Mouse (Mus musculus) forebrain, embryonic 11.5 days (tissue): ENCODE measurements at regions not wholly inside any gene's neighbourhood (a gene's known extent, or its start where the extent isn't known, plus 50 kb on each side); places are given as distances from the start of the nearest gene placed in this dataset.
"Not testable (repeated sequence)": the region's sequence is repeated elsewhere in the genome, so short reads cannot be mapped to it uniquely, and the experiment has no call there.

Experiments used
- ATAC-seq: fragments of 200-750 bp; cut with Nextera tagmentation; replicated peaks from 2 replicates; pipeline ENCODE4 v1.8.0; 2017; ENCODE audit warnings: moderate TSS enrichment; ENCODE audit not compliant: low FRiP score
- DNase-seq: peaks from one replicate; pipeline ENCODE4 v3.0.0-alpha.2; 2017; ENCODE audit warnings: low spot score
- H3K27ac ChIP-seq: fragments of 300-500 bp; sonication (generic); 2 replicates; pipeline ENCODE4 v1.5.1; 2014; ENCODE audit warnings: low read depth, low read length
- H3K27me3 ChIP-seq: fragments of 300-500 bp; sonication (generic); 2 replicates; pipeline ENCODE4 v1.6.1; 2014; ENCODE audit warnings: mild to moderate bottlenecking, low read length, mixed read lengths; ENCODE audit not compliant: control insufficient read depth, insufficient read depth
- H3K36me3 ChIP-seq: fragments of 300-500 bp; sonication (generic); 2 replicates; pipeline ENCODE4 v1.6.1; 2014; ENCODE audit warnings: mild to moderate bottlenecking, low read length, moderate library complexity, mixed read lengths; ENCODE audit not compliant: control insufficient read depth, insufficient read depth
- H3K4me1 ChIP-seq: fragments of 300-500 bp; sonication (generic); replicated peaks from 2 replicates; pipeline ENCODE4 v1.6.1; 2014; ENCODE audit warnings: low read length, mixed read lengths; ENCODE audit not compliant: control insufficient read depth, insufficient read depth
- H3K4me2 ChIP-seq: fragments of 300-500 bp; sonication (generic); 2 replicates; pipeline ENCODE4 v1.6.1; 2014; ENCODE audit warnings: low read depth, mild to moderate bottlenecking, low read length, moderate library complexity, mixed read lengths; ENCODE audit not compliant: severe bottlenecking
- H3K4me3 ChIP-seq: fragments of 300-500 bp; sonication (generic); 2 replicates; pipeline ENCODE4 v1.5.1; 2014; ENCODE audit warnings: low read depth, low read length
- H3K9ac ChIP-seq: fragments of 300-500 bp; sonication (generic); 2 replicates; pipeline ENCODE4 v1.6.1; 2014; ENCODE audit warnings: low read length
- H3K9me3 ChIP-seq: fragments of 300-500 bp; sonication (generic); 2 replicates; pipeline ENCODE4 v1.6.1; 2016; ENCODE audit warnings: low read length, mixed read lengths; ENCODE audit not compliant: control insufficient read depth
- WGBS: fragments of 180-500 bp; shearing (Covaris S2); extraction: QIAGEN DNeasy Blood & Tissue Kit; methylation state at CpG from one replicate; pipeline ENCODE4 v1.1.7; 2014; 5-methylcytosine and 5-hydroxymethylcytosine counted together

DNA sequence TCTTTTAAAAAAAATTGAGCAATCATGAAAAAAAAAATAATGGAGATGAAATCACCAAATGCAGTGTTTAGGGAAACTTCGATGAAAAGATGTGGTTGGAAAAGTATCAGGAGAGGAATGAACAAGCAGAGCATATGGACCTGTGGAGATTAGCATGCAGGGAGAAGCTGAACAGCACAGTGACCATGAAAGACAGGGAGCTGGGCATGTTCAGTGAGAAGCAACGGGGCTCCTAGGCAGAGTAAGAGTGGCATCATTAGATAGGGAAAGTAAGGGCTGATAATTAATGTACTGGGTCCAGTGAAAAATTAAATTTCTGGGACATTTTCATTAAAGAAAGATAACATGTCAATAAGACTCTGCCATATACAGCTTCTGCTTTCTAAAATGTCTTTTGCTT lies 1592.5 kb downstream of the Efna5 start:
- DNase-seq: peak; percentile 18
- WGBS: 77% methylated on average over 2 of the region's 2 CpGs
- H3K4me1 ChIP-seq: no peaks in the 10 kb centered on the region
- H3K9ac ChIP-seq: no peak overlapping the region
- H3K4me3 ChIP-seq: no peak overlapping the region
- no peaks in the 10 kb centered on the region for H3K9me3 ChIP-seq
- ATAC-seq: no peak
- H3K4me2 ChIP-seq: no peak overlapping the region
- no peaks in the 10 kb centered on the region for H3K36me3 ChIP-seq
- no peaks in the 10 kb centered on the region for H3K27me3 ChIP-seq
- H3K27ac ChIP-seq: no peak overlapping the region

DNA sequence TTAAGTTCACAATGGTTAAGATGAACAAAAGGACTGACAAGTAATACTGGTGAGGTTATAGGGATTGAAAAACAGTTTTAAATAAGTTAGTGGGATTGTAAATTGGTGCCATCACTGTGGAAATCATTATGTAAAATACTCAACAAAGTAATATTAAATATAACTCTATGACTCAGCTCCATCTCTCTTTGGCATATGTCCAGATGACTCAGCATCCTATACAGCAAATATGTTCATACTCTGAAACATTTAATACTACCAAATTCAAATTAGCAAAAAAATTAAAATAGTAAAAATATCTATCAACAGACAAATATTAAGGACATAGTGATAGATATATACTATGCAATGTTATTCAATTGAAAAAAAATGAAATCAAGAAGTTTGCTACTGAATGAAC lies 1607.5 kb downstream of the Efna5 start:
- ATAC-seq: no peak
- no peaks in the 10 kb centered on the region for H3K36me3 ChIP-seq

DNA sequence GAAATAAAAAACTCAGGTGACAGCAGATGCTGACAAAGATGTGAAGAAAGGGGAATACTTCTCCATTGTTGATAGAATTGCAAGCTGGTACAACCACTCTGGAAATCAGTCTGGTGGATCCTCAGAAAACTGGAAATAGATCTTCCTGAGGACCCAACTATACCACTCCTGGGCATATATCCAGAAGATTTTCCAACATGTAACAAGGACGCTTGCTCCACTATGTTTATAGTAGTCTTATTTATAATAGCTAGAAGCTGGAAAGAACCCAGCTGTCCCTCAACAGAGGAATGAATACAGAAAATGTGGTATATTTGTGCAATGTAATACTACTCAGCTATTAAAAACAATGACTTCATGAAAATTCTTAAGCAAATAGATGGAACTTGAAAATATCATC lies 1624.6 kb downstream of the Efna5 start:
- H3K4me2 ChIP-seq, H3K4me1 ChIP-seq, H3K9ac ChIP-seq, H3K4me3 ChIP-seq, ATAC-seq, H3K27me3 ChIP-seq, H3K9me3 ChIP-seq, H3K27ac ChIP-seq, H3K36me3 ChIP-seq, DNase-seq: not testable (repeated sequence)
- WGBS: 74% methylated on average over 1 of the region's 1 CpGs

More for the DNA sequence above, 1607.5 kb downstream of the Efna5 start:
- no peaks in the 10 kb centered on the region for H3K27me3 ChIP-seq
- no peaks in the 10 kb centered on the region for H3K9me3 ChIP-seq
- no peak overlapping the region for H3K4me3 ChIP-seq
- no peak overlapping the region for H3K27ac ChIP-seq
- no peaks in the 10 kb centered on the region for H3K4me1 ChIP-seq
- no peak for DNase-seq
- no peak overlapping the region for H3K9ac ChIP-seq
- H3K4me2 ChIP-seq: no peak overlapping the region

DNA sequence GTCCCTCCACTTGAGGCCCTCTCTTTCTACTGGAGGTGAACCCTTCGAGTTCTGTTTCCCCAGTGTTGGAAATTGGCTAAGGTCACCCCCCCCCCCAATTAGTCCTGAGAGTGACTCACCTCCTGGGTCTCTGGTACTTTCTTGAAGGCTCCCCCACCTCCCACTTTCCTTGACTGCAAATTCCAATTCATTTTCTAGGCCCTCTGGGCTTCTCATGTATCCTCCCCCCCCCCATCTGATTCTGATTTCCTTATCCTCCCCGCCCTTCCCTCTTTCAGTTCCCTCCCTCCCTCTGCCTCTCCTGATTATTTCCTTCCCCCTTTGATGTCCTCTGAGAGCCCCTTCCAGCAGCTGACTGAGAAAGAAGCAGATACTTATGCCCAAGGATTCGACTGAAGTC lies 1632.7 kb downstream of the Efna5 start:
- no peak for ATAC-seq
- WGBS: 61% methylated on average over 3 of the region's 3 CpGs

DNA sequence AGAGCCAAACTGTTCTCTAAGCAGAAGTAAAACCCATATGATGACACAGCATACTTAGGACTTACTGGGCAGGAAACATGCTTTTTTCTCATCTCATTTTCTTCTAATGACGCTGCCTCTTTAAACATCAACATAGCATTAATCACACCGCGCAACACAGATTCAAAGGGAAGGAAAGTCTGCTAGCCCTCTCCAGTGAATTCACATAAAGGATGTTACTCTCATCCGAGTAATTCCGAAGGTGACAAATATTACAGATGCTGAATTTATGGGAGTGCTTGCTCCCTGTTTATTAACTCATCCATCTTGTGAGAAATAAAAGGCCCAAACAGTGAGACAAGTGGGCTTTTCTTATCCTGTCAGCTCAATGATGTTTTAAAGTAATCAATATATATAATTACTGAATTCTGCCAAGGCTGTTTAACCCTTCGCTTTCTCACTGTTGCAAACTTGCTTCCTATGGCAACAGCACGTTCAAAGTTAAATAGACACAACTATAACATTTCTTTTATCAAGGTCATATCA lies 1663.9 kb downstream of the Efna5 start:
- no peak for ATAC-seq
- H3K9me3 ChIP-seq: no peaks in the 10 kb centered on the region
- H3K4me1 ChIP-seq: no peaks in the 10 kb centered on the region
- no peaks in the 10 kb centered on the region for H3K36me3 ChIP-seq
- no peak overlapping the region for H3K9ac ChIP-seq
- WGBS: 77% methylated on average over 7 of the region's 7 CpGs
- DNase-seq: no peak
- no peak overlapping the region for H3K4me2 ChIP-seq
- H3K27me3 ChIP-seq: no peaks in the 10 kb centered on the region
- no peak overlapping the region for H3K4me3 ChIP-seq
- H3K27ac ChIP-seq: no peak overlapping the region

More for the DNA sequence above, 1632.7 kb downstream of the Efna5 start:
- Histone ChIP-seq H3K9ac (no peak overlapping the region), H3K4me3 (no peak overlapping the region), H3K9me3 (no peaks in the 10 kb centered on the region), H3K27ac (no peak overlapping the region), H3K36me3 (no peaks in the 10 kb centered on the region), H3K27me3 (no peaks in the 10 kb centered on the region), H3K4me2 (no peak overlapping the region), H3K4me1 (no peaks in the 10 kb centered on the region)
- no peak for DNase-seq

DNA sequence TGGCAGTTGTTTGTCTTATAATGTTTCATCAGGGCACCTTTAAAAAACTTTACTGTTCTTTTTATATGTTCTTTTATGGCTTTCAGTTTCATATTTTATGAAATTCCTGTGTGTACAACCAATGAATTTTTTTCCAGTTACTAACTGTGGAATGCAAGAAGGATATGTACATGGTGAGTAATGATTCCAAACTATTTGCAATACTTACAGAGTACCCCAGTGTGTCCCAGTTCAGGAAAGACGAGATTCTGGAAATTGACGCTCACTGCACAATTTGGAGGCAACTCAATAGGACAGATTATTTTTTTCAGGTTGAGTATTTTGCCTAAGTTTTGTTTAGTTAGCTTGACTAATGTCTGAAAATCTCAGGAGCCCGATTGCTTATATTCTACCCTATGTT lies 1676.8 kb downstream of the Efna5 start:
- H3K27me3 ChIP-seq: no peaks in the 10 kb centered on the region
- DNase-seq: no peak
- H3K9ac ChIP-seq: no peak overlapping the region

DNA sequence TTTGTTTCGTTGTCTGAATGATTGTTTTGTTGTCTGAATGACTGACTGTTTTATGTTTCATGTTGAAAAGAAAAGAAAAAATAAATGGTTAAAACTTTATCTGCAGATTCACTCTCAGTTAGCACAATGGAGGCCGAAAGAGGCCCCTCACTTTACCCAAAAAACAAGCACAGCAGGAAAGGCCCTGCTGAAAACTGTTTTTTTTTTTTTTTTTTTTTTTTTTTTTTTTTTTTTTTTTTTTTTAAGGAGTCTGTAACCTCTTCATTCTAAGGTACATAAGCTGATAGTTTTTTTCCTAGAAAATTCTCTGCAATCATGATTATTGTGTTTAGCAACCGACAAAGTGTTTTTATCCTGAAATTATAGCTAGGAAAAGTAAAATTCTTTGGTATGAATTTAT lies 1693.2 kb downstream of the Efna5 start:
- ATAC-seq, H3K27ac ChIP-seq, H3K4me3 ChIP-seq, H3K9ac ChIP-seq, H3K4me1 ChIP-seq, DNase-seq, H3K9me3 ChIP-seq, H3K27me3 ChIP-seq, H3K36me3 ChIP-seq, H3K4me2 ChIP-seq: not testable (repeated sequence)
- 83% methylated on average over 3 of the region's 3 CpGs for WGBS

More for the DNA sequence above, 1676.8 kb downstream of the Efna5 start:
- no peak overlapping the region for H3K4me3 ChIP-seq
- no peaks in the 10 kb centered on the region for H3K4me1 ChIP-seq
- no peak overlapping the region for H3K4me2 ChIP-seq
- H3K9me3 ChIP-seq: no peaks in the 10 kb centered on the region
- no peak overlapping the region for H3K27ac ChIP-seq
- ATAC-seq: no peak
- WGBS: 89% methylated on average over 3 of the region's 3 CpGs
- no peaks in the 10 kb centered on the region for H3K36me3 ChIP-seq

DNA sequence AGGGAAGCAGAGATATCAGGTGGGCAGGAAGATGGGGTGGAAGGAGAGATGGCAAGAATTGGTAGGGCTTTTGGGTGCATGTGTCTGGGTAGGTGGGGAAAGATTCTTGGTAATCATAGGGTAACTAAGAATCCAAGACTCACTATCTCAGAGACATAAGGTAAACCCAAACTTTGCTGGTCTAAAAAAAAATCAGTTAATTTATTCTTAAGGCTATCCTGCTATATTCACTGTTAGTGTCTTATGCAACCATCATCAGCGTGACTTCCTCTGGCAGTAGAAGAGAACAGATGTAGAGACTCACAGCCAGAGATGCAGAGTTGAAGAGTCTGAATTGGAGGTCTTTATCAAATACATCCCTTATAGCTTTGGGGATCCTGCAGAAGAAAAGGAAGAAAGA lies 1704.5 kb downstream of the Efna5 start:
- Histone ChIP-seq H3K4me3 (no peak overlapping the region), H3K9me3 (no peaks in the 10 kb centered on the region), H3K27ac (no peak overlapping the region), H3K27me3 (no peaks in the 10 kb centered on the region), H3K36me3 (no peaks in the 10 kb centered on the region), H3K9ac (no peak overlapping the region), H3K4me2 (no peak overlapping the region), H3K4me1 (no peaks in the 10 kb centered on the region)
- whole genome bisulfite sequencing: 83% methylated on average over 1 of the region's 1 CpGs
- ATAC-seq: no peak
- DNase-seq: no peak

DNA sequence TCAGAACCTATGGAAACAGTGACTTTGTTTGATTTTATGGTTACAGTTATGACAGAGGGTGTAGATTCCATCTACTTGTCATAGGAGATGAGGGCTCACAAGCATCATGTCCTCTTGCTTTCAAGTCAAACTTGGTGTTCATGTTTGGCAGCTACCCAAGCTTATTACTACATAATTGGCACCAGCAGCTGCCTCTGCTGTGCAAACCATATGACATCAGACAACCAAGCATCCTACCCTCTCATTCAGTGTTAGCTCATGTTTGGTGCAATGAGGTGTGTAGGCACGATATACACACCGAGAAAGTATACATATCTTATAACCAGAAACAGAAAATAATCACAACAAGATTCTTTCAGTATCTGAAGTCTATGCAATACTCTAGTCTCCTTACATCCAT lies 1721.7 kb downstream of the Efna5 start:
- Histone ChIP-seq H3K36me3 (no peaks in the 10 kb centered on the region), H3K9me3 (no peaks in the 10 kb centered on the region), H3K4me3 (no peak overlapping the region), H3K4me1 (no peaks in the 10 kb centered on the region), H3K9ac (no peak overlapping the region), H3K4me2 (no peak overlapping the region), H3K27ac (no peak overlapping the region), H3K27me3 (no peaks in the 10 kb centered on the region)
- 100% methylated on average over 2 of the region's 2 CpGs for WGBS
- DNase-seq (no peak), ATAC-seq (no peak)
